Mouse (Mus musculus) brown adipose tissue, adult 24 weeks (tissue): ENCODE results near the gene Adarb2. TPM values are rescaled to one million over a fixed set of nuclear protein-coding genes. Genes with fewer than 3 reads are reported as not detected.
"Not testable (repeated sequence)": the region's sequence is repeated elsewhere in the genome, so short reads cannot be mapped to it uniquely, and the experiment has no call there.

Source experiments
- H3K27ac ChIP-seq: fragments of 200-500 bp; replicated peaks from 2 replicates; pipeline ENCODE4 v1.5.1; 2012; ENCODE audit warnings: low read depth, mild to moderate bottlenecking, low read length
- H3K4me1 ChIP-seq: fragments of 200-500 bp; 2 replicates; pipeline ENCODE4 v1.6.1; 2012; ENCODE audit warnings: low read length, mixed read lengths; ENCODE audit not compliant: control insufficient read depth, insufficient read depth, insufficient read length
- H3K4me3 ChIP-seq: fragments of 200-500 bp; 2 replicates; pipeline ENCODE4 v1.5.1; 2012; ENCODE audit warnings: low read depth, mild to moderate bottlenecking, low read length, moderate library complexity; ENCODE audit not compliant: insufficient read depth
- polyA plus RNA-seq: library from polyadenylated mRNA; stranded (reverse); fragments of >200 nt; gene quantifications from 2 replicates; pipeline ENCODE4 v1.2.4, GENCODE M21; 2012; ENCODE audit not compliant: missing spikeins, insufficient read depth, insufficient read length

Adarb2 gene
- polyA plus RNA-seq, 1 experiment = not detected

DNA sequence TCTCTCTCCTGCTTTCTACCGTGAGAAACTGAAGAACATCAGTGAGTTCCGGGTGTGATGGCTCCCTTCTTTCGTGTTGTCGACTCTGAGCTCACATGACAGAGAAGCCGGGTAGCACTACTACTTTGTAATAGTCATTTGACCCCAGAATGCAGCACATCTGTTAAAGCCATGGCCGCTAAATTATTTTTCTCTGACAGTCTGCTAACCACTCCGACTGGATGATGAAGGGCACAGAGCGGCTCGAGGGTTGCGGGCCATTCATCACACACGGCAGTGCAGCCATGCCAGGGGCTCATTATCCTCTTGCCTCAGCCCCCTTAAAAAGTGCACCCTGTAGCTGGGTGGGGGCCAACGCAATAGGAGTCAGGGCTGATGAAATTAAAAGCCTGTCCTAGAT lies 371.2 kb downstream of the Adarb2 start:
- Histone ChIP-seq H3K27ac (no peak overlapping the region), H3K4me1 (no peaks in the 10 kb centered on the region), H3K4me3 (no peak overlapping the region)

DNA sequence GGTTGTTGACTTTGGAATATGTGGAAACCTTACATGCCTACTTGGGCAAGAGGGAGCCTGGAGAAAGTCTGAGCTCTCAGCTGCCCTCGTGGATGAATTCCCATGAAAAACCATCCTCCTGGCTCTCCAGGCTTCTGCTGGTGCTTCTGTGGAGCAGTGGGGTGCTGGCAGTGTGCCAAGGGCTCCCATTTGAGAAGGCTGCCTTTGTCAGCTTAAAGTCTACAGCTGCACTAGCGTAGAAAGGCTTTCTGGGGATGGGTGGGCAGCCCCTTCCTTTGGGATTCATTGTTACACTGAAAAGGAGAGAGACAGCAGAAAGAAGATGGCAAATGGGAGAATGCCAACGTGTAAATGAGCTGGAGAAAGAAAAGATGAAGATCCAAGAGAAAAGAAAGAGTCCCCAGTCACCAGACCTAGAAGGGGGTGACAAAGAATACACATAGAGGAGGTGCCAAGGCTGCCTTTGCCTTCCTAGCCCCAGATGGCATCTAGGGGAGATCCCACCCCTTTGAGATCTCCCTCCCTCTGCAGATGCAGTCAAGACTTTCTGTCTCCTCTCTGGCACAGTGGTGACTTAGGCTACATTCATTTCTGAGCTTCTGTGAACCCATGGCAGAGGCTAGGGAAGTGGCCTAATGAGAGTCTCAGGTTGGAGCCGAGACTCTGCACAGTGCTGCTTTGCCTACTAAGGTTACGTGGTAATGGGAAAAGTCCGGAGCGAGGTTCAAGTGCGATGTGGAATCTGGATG lies 381.8 kb downstream of the Adarb2 start:
- Histone ChIP-seq H3K4me3 (no peak overlapping the region), H3K27ac (no peak overlapping the region), H3K4me1 (no peaks in the 10 kb centered on the region)

DNA sequence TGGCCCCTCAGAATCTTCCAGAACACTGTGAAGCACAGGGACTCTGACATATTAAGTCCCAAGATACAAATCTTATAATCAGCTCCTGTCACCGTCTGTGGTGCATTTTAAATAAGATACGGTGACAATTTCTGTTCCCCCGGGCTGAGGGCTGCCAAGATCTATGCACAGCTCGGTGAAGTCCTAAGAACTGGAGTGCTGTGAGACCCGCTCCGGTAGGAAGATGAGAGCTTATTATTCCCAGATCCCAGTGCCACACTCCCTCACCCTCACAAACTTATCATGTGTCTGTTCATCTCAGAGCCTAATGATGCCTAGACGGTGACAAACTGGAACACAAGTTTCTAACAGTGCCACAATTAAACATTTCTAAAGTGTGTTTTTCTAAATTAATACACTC lies 384.8 kb downstream of the Adarb2 start:
- Histone ChIP-seq H3K4me1 (no peaks in the 10 kb centered on the region), H3K27ac (no peak overlapping the region), H3K4me3 (no peak overlapping the region)

DNA sequence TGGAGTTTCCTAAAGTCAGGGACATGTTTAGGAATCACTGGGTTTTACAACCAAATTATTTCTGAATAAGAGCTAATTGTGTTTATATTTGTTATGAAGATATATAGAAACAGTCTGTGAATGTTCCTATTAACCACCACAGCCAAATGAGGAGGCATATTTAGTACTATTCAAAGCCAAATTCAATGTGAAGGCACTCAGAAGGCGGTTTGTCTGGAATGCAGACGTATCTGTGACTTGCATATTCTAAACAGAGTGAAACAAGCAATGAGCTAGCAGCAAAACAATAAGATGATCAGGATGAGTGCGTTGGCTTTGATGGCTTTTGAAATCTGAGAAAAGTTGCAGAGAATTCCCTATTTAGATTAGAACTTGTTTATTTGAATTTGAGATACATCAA lies 387.8 kb downstream of the Adarb2 start:
- H3K4me3 ChIP-seq = no peak overlapping the region
- H3K4me1 ChIP-seq = no peaks in the 10 kb centered on the region
- no peak overlapping the region for H3K27ac ChIP-seq

DNA sequence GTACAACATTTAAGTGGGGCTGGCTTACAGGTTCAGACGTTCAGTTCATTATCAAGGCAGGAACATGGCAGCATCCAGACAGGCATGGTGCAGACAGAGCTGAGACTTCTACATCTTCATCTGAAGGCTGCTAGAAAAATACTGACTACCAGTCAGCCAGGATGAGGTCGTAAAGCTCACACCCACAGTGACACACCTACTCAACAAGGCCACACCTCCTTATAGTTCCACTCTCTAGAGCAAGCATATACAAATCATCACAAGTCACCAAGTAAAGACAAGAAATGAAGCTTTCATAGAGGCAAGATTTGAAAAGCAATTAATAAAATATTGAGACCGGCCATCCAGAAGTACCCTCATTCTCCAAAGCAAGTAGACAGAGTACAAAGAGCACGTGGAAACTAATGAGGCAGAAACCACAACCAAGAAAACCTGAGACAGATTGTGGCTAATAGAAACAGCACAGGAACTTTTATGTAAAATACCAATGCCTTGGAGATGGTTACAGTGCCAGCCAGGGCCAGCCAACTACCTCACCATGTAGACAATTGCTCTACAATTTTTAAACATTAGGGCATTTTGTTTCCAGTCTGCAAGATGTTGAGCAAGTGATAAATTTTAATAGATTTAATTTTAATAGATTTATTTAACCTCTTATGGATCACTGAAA lies 394.4 kb downstream of the Adarb2 start:
- Histone ChIP-seq H3K27ac (no peak overlapping the region), H3K4me1 (no peaks in the 10 kb centered on the region), H3K4me3 (no peak overlapping the region)

DNA sequence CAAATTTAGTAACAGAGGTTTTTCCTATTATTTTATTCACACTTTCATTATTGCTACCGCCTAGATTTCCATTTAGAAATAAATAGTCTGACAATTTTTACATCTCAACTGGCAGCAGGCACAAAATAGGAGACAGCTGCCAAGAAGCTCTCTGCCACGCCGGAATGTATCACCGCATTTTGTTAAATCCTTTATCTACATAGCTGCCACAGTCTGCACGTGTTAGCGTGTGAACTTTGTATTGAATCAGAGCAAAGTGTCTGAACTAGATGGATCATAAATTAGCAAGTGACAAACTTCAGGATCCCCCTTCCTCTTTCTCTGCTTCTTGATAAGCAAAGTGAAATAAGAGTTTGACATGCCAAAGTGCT lies 395.0 kb downstream of the Adarb2 start:
- Histone ChIP-seq H3K4me3 (no peak overlapping the region), H3K27ac (no peak overlapping the region), H3K4me1 (no peaks in the 10 kb centered on the region)

DNA sequence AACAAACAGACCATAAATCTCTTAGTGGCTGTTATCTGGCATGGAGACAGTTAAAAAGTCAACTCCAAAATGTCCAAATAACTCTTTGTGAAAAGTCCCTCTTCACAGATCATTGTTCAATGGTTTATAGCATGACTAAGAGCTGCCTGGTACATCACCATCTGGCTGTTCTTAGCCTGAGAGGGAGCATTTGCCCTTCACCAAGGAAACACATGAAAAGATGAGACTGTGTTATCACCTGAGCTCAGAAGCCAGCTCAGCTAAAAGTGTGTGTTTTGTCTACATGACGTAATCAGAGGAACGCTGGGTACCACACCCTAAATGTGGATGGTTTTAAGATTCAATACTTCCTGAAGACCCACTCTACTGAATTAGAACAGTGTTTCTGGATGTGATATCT lies 403.0 kb downstream of the Adarb2 start:
- Histone ChIP-seq H3K27ac (no peak overlapping the region), H3K4me1 (no peaks in the 10 kb centered on the region), H3K4me3 (no peak overlapping the region)

DNA sequence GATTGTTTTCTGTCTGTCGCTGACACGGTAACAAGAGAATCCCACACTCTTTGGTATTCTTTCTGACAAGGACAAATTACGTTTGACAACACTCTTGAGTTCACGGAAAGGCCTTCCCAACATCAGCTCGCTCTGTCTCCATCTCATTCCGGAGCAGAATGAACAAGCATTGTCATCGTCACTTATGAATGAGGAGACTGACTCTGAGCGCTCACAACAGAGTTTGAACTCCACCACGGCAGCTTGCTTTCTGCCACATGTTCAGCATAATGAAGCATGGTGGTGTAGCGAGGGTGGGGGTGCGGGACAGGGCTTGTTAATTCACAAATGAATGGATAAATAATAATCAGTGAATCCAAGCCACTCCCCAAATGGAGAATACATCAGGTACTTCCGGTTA lies 405.4 kb downstream of the Adarb2 start:
- Histone ChIP-seq H3K4me1 (no peaks in the 10 kb centered on the region), H3K4me3 (no peak overlapping the region), H3K27ac (no peak overlapping the region)

DNA sequence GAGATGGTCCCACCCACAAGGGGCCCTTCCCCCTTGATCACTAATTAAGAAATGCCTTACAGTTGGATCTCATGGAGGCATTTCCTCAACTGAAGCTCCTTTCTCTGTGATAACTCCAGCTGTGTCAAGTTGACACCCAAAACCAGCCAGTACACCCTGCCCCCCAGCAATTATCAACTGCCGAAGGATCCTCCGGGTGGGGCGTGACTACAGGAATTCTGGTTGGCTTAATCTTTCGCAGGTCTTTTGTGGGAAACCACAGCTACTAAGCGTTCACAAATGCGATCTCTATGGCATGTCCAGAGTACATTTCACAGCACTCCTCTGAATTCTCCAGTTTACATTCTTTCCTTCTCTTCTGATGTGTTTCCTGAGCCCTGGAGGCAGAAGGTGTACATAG lies 406.3 kb downstream of the Adarb2 start:
- H3K27ac ChIP-seq, H3K4me1 ChIP-seq, H3K4me3 ChIP-seq: not testable (repeated sequence)

DNA sequence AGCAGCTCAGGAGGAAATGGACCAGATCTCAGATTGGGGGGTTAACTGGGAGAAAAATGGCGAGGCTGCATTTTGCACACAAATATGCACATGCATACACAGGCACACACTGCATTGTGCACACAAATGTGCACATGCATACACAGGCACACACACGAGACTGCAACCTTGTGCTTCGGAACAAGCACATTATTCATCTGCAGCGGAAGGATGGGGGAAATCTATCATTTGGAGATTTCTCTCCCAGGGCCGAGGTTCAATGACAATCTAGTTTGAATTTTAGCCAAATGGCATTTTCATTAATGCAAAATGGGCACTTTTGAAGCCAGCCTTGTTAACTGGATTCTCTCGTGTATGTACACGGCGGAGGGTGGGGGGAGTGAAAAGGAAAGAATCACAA lies 408.3 kb downstream of the Adarb2 start:
- Histone ChIP-seq H3K4me3 (no peak overlapping the region), H3K27ac (no peak overlapping the region), H3K4me1 (no peaks in the 10 kb centered on the region)

DNA sequence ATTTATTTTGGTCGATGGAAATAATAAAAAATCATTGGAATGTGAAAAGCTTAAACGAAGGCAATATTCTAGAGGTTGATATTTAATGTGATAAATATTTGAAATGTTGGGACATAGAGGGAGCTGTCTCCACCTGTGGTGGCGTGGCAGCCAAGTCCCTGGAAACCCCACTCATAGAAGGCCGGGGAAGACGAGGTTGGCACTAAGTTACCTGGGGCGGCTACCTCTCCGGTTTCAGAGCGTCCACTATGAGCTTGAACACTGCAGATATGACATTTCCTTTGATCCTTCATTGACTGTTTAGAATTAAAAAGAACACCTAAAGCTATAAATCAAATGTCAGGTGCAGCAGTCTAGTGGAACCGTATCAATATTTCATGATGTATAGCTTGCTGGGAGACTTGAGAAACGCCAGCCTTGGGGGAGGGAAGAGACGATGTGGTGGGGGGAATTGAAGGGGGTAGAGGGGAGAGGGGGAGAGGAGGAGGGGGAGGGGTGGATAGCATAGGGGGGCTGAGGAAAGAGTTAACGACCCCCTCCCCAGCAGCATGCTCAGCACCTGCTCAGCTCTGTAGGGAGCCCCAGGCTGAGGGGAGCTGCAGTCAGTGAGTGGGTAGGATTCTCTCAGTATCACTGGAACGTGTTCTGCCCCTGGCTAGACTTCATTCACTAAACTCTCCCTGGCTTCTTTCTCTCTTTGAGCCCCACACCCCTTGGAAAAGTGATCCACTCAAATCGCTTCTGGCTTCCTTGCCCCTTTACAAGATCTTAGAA lies 410.1 kb downstream of the Adarb2 start:
- Histone ChIP-seq H3K4me3 (no peak overlapping the region), H3K27ac (no peak overlapping the region), H3K4me1 (no peaks in the 10 kb centered on the region)

DNA sequence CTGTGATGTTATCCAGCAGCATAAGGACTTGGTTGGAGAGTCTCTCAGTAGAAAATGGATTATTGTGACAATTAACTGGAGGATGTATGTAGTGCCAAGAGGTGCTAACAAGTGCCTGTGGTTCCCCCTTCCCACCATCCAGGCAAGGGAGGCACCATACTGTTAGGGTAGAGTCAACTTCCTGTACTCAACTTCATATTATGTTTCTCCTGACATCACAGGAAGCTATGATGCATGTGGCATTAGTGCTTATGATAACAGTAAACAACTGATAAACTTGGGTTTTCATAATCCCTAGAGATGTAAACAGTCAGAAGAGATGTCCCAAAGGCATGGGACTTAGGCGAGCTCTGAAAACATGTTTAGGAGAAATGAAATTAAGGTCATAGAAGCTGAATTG lies 414.0 kb downstream of the Adarb2 start:
- no peak overlapping the region for H3K4me3 ChIP-seq
- no peaks in the 10 kb centered on the region for H3K4me1 ChIP-seq
- H3K27ac ChIP-seq = no peak overlapping the region

DNA sequence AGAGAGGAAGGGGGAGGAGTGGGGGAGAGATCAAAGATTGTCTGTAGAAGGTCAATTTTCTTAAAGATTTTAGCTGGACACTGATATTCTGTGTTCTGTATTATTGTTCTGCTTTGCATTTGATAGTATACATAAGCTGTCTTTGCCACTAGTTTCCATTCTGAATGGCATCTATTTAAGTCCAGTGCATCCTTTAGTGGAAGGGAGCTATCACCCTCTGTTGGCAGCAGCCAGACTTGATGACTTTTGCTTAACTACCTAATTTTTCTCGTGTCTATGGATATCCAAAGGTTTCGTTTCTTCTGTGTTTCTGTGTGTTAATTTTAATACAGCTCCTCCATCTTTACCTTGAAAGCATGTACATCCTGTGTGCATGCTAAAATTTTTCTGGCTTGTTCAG lies 419.6 kb downstream of the Adarb2 start:
- H3K27ac ChIP-seq = no peak overlapping the region
- no peak overlapping the region for H3K4me3 ChIP-seq
- H3K4me1 ChIP-seq = no peaks in the 10 kb centered on the region

DNA sequence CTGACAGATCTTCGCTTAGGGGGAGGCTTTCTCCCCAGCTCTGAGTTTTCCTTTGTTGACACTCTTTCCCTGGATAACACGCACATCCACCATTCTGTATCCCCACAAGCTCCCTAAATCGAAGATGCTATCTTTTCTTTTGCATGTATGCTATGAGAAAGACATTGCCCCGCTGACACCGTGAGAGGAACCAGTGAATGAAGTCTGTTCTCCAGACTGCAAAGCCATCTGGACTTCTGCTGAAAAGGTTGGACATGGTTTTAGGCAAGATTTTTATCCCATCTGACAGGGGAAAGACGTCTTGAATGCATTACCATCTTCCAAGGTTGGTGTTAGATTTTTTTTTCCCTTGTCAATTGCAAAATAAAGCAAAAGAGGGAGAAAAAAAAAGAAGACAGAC lies 426.9 kb downstream of the Adarb2 start:
- Histone ChIP-seq H3K4me3 (no peak overlapping the region), H3K4me1 (no peaks in the 10 kb centered on the region), H3K27ac (no peak overlapping the region)

DNA sequence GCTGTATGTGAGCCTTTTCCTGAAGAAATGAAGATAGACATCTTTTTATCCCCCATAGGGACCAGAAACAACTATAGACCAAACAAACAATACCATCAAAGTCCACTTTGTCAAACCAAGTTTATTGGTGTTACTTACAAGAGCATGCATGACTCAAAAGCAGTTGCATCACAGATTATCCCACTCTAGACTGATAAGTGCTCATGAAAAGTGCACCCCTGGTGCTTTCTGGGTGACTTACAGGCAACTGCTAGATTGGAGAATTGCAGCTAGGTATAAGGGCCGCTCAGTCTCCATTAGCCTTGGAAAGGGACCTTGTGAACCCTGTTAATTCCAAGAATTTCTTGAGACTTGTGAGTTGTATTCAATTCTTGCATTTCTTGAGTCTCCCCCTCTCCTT lies 429.0 kb downstream of the Adarb2 start:
- no peak overlapping the region for H3K4me3 ChIP-seq

DNA sequence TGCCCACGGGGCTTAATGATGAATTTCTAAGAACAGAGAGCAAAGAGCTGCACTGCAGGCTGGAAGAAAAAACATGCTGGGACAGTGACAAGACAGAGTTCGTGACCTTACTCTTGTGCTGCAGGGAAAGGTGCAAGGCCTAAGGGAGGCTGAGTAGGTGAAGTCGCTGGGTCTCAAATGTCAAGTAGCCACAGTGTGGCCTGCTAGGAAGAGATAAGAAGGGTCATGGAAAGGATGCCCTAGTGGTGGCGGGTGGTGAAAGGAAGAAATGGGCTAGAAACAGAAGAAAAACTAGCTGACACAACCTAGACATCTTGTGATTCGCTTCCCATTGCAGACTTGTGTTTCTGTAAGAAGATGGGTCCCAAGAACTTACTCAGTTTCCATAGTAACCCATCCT lies 429.4 kb downstream of the Adarb2 start:
- Histone ChIP-seq H3K27ac (no peak overlapping the region), H3K4me1 (no peaks in the 10 kb centered on the region), H3K4me3 (no peak overlapping the region)

More for the DNA sequence above, 429.0 kb downstream of the Adarb2 start:
- Histone ChIP-seq H3K4me1 (no peaks in the 10 kb centered on the region), H3K27ac (no peak overlapping the region)
